Comparison of ENCODE assay signal across 17 mouse cellular contexts in the genomic region with DNA sequence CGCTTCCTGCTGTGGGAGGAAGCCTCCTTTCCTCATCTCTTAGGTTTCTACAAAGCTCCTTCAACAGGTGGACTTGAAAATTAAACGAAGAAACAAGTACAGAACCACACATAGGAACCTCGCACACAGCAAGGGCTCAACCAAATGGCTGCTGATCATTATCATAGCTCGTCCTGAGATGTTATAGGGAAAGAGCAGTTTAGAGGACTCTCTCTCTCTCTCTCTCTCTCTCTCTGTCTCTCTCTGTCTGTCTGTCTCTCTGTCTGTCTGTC. TPM values are rescaled to one million over a fixed set of nuclear protein-coding genes. Genes with fewer than 3 reads are reported as not detected.
DNase-seq lines count a peak whose midpoint lies in the region; ATAC-seq and TF ChIP-seq lines count a peak whose summit lies in the region.
"Had no signal": no experiment of that assay in that cellular context is flagged by ENCODE, and none has a peak within 500 bp of the region (broad histone marks: within the 10 kb centered on the region; RNA-seq: fewer than 3 reads in every experiment).

No protein-coding gene starts in this region.

- H3K27me3 ChIP-seq in forebrain, embryonic 12.5 days = no peaks in the 10 kb centered on the region
- no peaks in the 10 kb centered on the region for H3K27me3 ChIP-seq in forebrain, postnatal 0 days (ENCODE audit: insufficient read depth, low read length)
- H3K27me3 ChIP-seq in hindbrain, embryonic 11.5 days (ENCODE audit: control insufficient read depth, insufficient read depth, low read length) = no peaks in the 10 kb centered on the region
- H3K27me3 ChIP-seq in midbrain, embryonic 11.5 days (ENCODE audit: control insufficient read depth, insufficient read depth, low read length) = no peaks in the 10 kb centered on the region
- H3K27me3 ChIP-seq in neural tube, embryonic 12.5 days (replicated peaks) = no peaks in the 10 kb centered on the region
- H3K27me3 ChIP-seq: limb, embryonic 15.5 days had no signal

- H3K27ac ChIP-seq in forebrain, embryonic 12.5 days = peak overlapping the region; percentile 56; the same call in 1 of the 2 replicates
- H3K27ac ChIP-seq in forebrain, postnatal 0 days (ENCODE audit: low read depth, low read length) = no peak overlapping the region
- H3K27ac ChIP-seq in hindbrain, embryonic 11.5 days (ENCODE audit: low read depth, low read length) = peak overlapping the region; percentile 94
- peak overlapping the region; percentile 70 for H3K27ac ChIP-seq in midbrain, embryonic 11.5 days (ENCODE audit: low read depth, low read length)
- H3K27ac ChIP-seq in neural tube, embryonic 12.5 days = no peak overlapping the region; the same call in 1 of the 2 replicates
- H3K27ac ChIP-seq: heart, embryonic 13.5 days; limb, embryonic 15.5 days; liver, embryonic 15.5 days had no signal

- peak overlapping the region; percentile 15; the same call in 1 of the 2 replicates for H3K4me2 ChIP-seq in forebrain, embryonic 12.5 days
- H3K4me2 ChIP-seq in forebrain, postnatal 0 days (ENCODE audit: low read depth) = no peak overlapping the region
- H3K4me2 ChIP-seq in hindbrain, embryonic 11.5 days (replicated peaks; ENCODE audit: low read depth, low read length) = no peak overlapping the region
- peak overlapping the region; percentile 30 for H3K4me2 ChIP-seq in midbrain, embryonic 11.5 days
- peak overlapping the region; percentile 39 for H3K4me2 ChIP-seq in neural tube, embryonic 12.5 days (replicated peaks)
- H3K4me2 ChIP-seq: heart, embryonic 13.5 days; limb, embryonic 15.5 days; liver, embryonic 15.5 days had no signal

- ATAC-seq in forebrain, embryonic 12.5 days (ENCODE audit: low FRiP score) = no peak
- no peak for ATAC-seq in forebrain, postnatal 0 days
- ATAC-seq in hindbrain, embryonic 11.5 days (ENCODE audit: low FRiP score) = no peak
- ATAC-seq in midbrain, embryonic 11.5 days (ENCODE audit: low FRiP score) = no peak
- ATAC-seq in neural tube, embryonic 12.5 days (ENCODE audit: low FRiP score, low read depth) = no peak

- no peaks in the 10 kb centered on the region for H3K9me3 ChIP-seq in forebrain, embryonic 12.5 days
- H3K9me3 ChIP-seq in forebrain, postnatal 0 days (ENCODE audit: low read length) = no peaks in the 10 kb centered on the region
- no peaks in the 10 kb centered on the region for H3K9me3 ChIP-seq in hindbrain, embryonic 11.5 days (ENCODE audit: control insufficient read depth, low read length)
- H3K9me3 ChIP-seq in midbrain, embryonic 11.5 days (ENCODE audit: control insufficient read depth, low read length) = no peaks in the 10 kb centered on the region
- H3K9me3 ChIP-seq in neural tube, embryonic 12.5 days = no peaks in the 10 kb centered on the region
- H3K9me3 ChIP-seq: G1E; heart, embryonic 13.5 days; limb, embryonic 15.5 days; liver, embryonic 15.5 days had no signal

- H3K9ac ChIP-seq in forebrain, embryonic 12.5 days = no peak overlapping the region
- H3K9ac ChIP-seq in forebrain, postnatal 0 days = no peak overlapping the region
- H3K9ac ChIP-seq in hindbrain, embryonic 11.5 days (ENCODE audit: low read depth, low read length) = peak overlapping the region; percentile 20; the same call in 1 of the 2 replicates
- H3K9ac ChIP-seq in midbrain, embryonic 11.5 days (ENCODE audit: low read length) = no peak overlapping the region
- no peak overlapping the region for H3K9ac ChIP-seq in neural tube, embryonic 12.5 days
- H3K9ac ChIP-seq: heart, embryonic 13.5 days; limb, embryonic 15.5 days; liver, embryonic 15.5 days had no signal

- WGBS in forebrain, embryonic 12.5 days = 23% methylated on average over 4 of the region's 4 CpGs
- WGBS in forebrain, postnatal 0 days = 34% methylated on average over 4 of the region's 4 CpGs
- 27% methylated on average over 4 of the region's 4 CpGs for WGBS in hindbrain, embryonic 11.5 days
- 8% methylated on average over 4 of the region's 4 CpGs for WGBS in midbrain, embryonic 11.5 days
- 18% methylated on average over 4 of the region's 4 CpGs for WGBS in neural tube, embryonic 12.5 days

- H3K36me3 ChIP-seq in forebrain, embryonic 12.5 days (replicated peaks) = peaks cover 42% of the 10 kb centered on the region
- peaks cover 25% of the 10 kb centered on the region for H3K36me3 ChIP-seq in forebrain, postnatal 0 days (ENCODE audit: insufficient read depth)
- H3K36me3 ChIP-seq in hindbrain, embryonic 11.5 days (ENCODE audit: control insufficient read depth, insufficient read depth, low read length) = peaks cover 8% of the 10 kb centered on the region; the same call in 1 of the 2 replicates
- peaks cover 19% of the 10 kb centered on the region for H3K36me3 ChIP-seq in midbrain, embryonic 11.5 days (ENCODE audit: control insufficient read depth, insufficient read depth, low read length)
- H3K36me3 ChIP-seq in neural tube, embryonic 12.5 days = peaks cover 20% of the 10 kb centered on the region
- H3K36me3 ChIP-seq: G1E had no signal

- TF ChIP-seq CTCF in forebrain, postnatal 0 days (IDR thresholded peaks at IDR 0.05; ENCODE audit: low read depth) = no peak

- no peak overlapping the region for H3K4me3 ChIP-seq in forebrain, embryonic 12.5 days (replicated peaks)
- no peak overlapping the region for H3K4me3 ChIP-seq in forebrain, postnatal 0 days (ENCODE audit: low read depth, low read length)
- H3K4me3 ChIP-seq in hindbrain, embryonic 11.5 days (ENCODE audit: low read depth, low read length) = no peak overlapping the region
- no peak overlapping the region for H3K4me3 ChIP-seq in midbrain, embryonic 11.5 days (ENCODE audit: low read depth, low read length)
- no peak overlapping the region for H3K4me3 ChIP-seq in neural tube, embryonic 12.5 days
- H3K4me3 ChIP-seq: heart, embryonic 13.5 days; limb, embryonic 15.5 days; liver, embryonic 15.5 days had no signal

- no peak for DNase-seq in forebrain, postnatal 0 days
- no peak for DNase-seq in hindbrain, embryonic 11.5 days (ENCODE audit: low spot score)
- peak; percentile 93 for DNase-seq in midbrain, embryonic 11.5 days (ENCODE audit: low spot score, missing footprints)
- DNase-seq in thymus, postnatal 25 days = no peak
- no peak for DNase-seq in lung, postnatal 36 days
- no peak for DNase-seq in spleen, postnatal 10 days (ENCODE audit: low spot score in 2 of 2)
- DNase-seq: adrenal gland, postnatal 14 days; cerebellum, adult 11 months; kidney, adult 8-10 months; kidney, postnatal 14 days; thymus, adult 2 months had no signal

- peaks cover 91% of the 10 kb centered on the region for H3K4me1 ChIP-seq in forebrain, embryonic 12.5 days
- peaks cover 17% of the 10 kb centered on the region for H3K4me1 ChIP-seq in forebrain, postnatal 0 days (ENCODE audit: insufficient read depth)
- peaks cover 32% of the 10 kb centered on the region for H3K4me1 ChIP-seq in hindbrain, embryonic 11.5 days (replicated peaks; ENCODE audit: control insufficient read depth, insufficient read depth, low read length)
- peaks cover 87% of the 10 kb centered on the region for H3K4me1 ChIP-seq in midbrain, embryonic 11.5 days (ENCODE audit: control insufficient read depth, insufficient read depth, low read length)
- peaks cover 66% of the 10 kb centered on the region for H3K4me1 ChIP-seq in neural tube, embryonic 12.5 days
- H3K4me1 ChIP-seq: heart, embryonic 13.5 days; limb, embryonic 15.5 days; liver, embryonic 15.5 days had no signal

RNA-seq across cellular contexts. Expression of gene Dtx4, which starts 7.1 kb away (rescaled TPM):
- polyA plus RNA-seq in forebrain, embryonic 12.5 days (2016; fragmentation: Nextera tagmentation; extraction: Ambion mirVana) = 34.2 and 37.4 TPM in 2 replicates
- 43.2 and 48.8 TPM in 2 replicates for total RNA-seq in forebrain, postnatal 0 days (2014; rRNA removed)
- 20.6 and 21.2 TPM in 2 replicates for polyA plus RNA-seq in forebrain, postnatal 0 days (2015; fragmentation: Nextera tagmentation; extraction: Ambion mirVana)
- polyA plus RNA-seq in hindbrain, embryonic 11.5 days (2014; fragmentation: Nextera tagmentation; extraction: Ambion mirVana) = 55.4 and 66.1 TPM in 2 replicates
- 62.0 and 64.3 TPM in 2 replicates for polyA plus RNA-seq in midbrain, embryonic 11.5 days (2014; fragmentation: Nextera tagmentation; extraction: Ambion mirVana)
- polyA plus RNA-seq in neural tube, embryonic 12.5 days (2016; fragmentation: Nextera tagmentation; extraction: Ambion mirVana) = 58.4 and 63.3 TPM in 2 replicates
- polyA plus RNA-seq: G1E had no signal

RNA-seq across cellular contexts. Expression of gene Mpeg1, which starts 33.5 kb away (rescaled TPM):
- 0.37 and 0.55 TPM in 2 replicates for polyA plus RNA-seq in forebrain, embryonic 12.5 days (2016; fragmentation: Nextera tagmentation; extraction: Ambion mirVana)
- total RNA-seq in forebrain, postnatal 0 days (2014; rRNA removed) = 3.2 and 3.5 TPM in 2 replicates
- polyA plus RNA-seq in forebrain, postnatal 0 days (2015; fragmentation: Nextera tagmentation; extraction: Ambion mirVana) = 0.63 and 1.1 TPM in 2 replicates
- 0.60 and 1.0 TPM in 2 replicates for polyA plus RNA-seq in hindbrain, embryonic 11.5 days (2014; fragmentation: Nextera tagmentation; extraction: Ambion mirVana)
- polyA plus RNA-seq in midbrain, embryonic 11.5 days (2014; fragmentation: Nextera tagmentation; extraction: Ambion mirVana) = 0.90 and 1.1 TPM in 2 replicates
- 0.76 and 1.1 TPM in 2 replicates for polyA plus RNA-seq in neural tube, embryonic 12.5 days (2016; fragmentation: Nextera tagmentation; extraction: Ambion mirVana)
- polyA plus RNA-seq: G1E had no signal

RNA-seq across cellular contexts. Expression of gene Fam111a, which starts 51.4 kb away (rescaled TPM):
- polyA plus RNA-seq in forebrain, embryonic 12.5 days (2016; fragmentation: Nextera tagmentation; extraction: Ambion mirVana) = 17.9 and 18.4 TPM in 2 replicates
- total RNA-seq in forebrain, postnatal 0 days (2014; rRNA removed) = 4.3 and 4.4 TPM in 2 replicates
- 2.9 and 3.2 TPM in 2 replicates for polyA plus RNA-seq in forebrain, postnatal 0 days (2015; fragmentation: Nextera tagmentation; extraction: Ambion mirVana)
- polyA plus RNA-seq in hindbrain, embryonic 11.5 days (2014; fragmentation: Nextera tagmentation; extraction: Ambion mirVana) = 22.1 and 26.3 TPM in 2 replicates
- 27.4 and 31.1 TPM in 2 replicates for polyA plus RNA-seq in midbrain, embryonic 11.5 days (2014; fragmentation: Nextera tagmentation; extraction: Ambion mirVana)
- 13.3 and 15.7 TPM in 2 replicates for polyA plus RNA-seq in neural tube, embryonic 12.5 days (2016; fragmentation: Nextera tagmentation; extraction: Ambion mirVana)

Comparison
In these comparisons a context has a peak if more than half of its experiments do, and no peak if none do; other contexts are left out.
1. H3K27ac ChIP-seq: peak in forebrain, embryonic 12.5 days (single experiment), hindbrain, embryonic 11.5 days (single experiment) and midbrain, embryonic 11.5 days (single experiment); none in forebrain, postnatal 0 days (single experiment) and neural tube, embryonic 12.5 days (single experiment).
2. H3K4me2 ChIP-seq: peak in forebrain, embryonic 12.5 days (single experiment), midbrain, embryonic 11.5 days (single experiment) and neural tube, embryonic 12.5 days (single experiment); none in forebrain, postnatal 0 days (single experiment) and hindbrain, embryonic 11.5 days (single experiment).